Mouse (Mus musculus) gastrocnemius, adult 2 months (tissue): ENCODE measurements around the gene Arl3. TPM values are rescaled to one million over a fixed set of nuclear protein-coding genes. Genes with fewer than 3 reads are reported as not detected.

ENCODE experiments used
- DNase-seq: peaks from one replicate; pipeline ENCODE4 v3.0.0; 2022
- H3K27ac ChIP-seq: fragments of 200-600 bp; 2 replicates; pipeline ENCODE4 v1.8.1; 2022; ENCODE audit warnings: mild to moderate bottlenecking
- H3K4me3 ChIP-seq: fragments of 200-600 bp; 2 replicates; pipeline ENCODE4 v1.8.1; 2022; ENCODE audit warnings: mild to moderate bottlenecking, moderate library complexity
- CTCF ChIP-seq: fragments of 200-600 bp; IDR thresholded peaks from 2 replicates; pipeline ENCODE4 v1.8.1; 2022; ENCODE audit warnings: antibody characterized with exemption, mild to moderate bottlenecking, moderate library complexity
- intact Hi-C: fragments of 180-260 bp; cut with DNase I; formaldehyde crosslinking; loops from one replicate; pipeline ENCODE4 v1.15.1; 2025
- total RNA-seq, 2 experiments: library from RNA; stranded (reverse); gene quantifications; 2 replicates each; pipeline ENCODE4 v1.2.3; 2021

Arl3 gene
- total RNA-seq, 2 experiments from 2014 or later, result 64.0 to 67.7 TPM

DNA sequence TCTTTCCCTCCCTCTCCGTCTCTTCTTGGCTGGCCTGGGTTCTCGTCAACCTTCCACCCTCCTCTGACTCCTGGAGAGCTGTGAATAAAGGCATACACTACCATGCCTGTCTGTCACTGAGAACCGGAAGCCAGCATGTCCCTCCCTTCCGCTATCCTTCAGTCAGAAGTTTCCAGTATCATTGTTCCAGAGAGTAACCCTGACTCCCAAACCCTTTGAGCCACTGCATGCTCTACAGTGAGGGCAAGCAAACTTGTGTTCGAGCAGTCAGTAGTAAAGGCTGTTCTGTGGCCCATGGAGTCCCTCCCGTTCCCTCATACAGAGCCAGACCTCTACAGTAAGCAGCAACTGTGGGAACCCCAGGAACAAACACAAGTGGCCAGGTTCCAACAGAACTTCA lies 25.4 kb downstream of the Arl3 start:
- TF ChIP-seq CTCF, result no peak
- no peak for DNase-seq
- Histone ChIP-seq H3K4me3 (no peak overlapping the region), H3K27ac (no peak overlapping the region)
- intact Hi-C loops, result no loop called here

DNA sequence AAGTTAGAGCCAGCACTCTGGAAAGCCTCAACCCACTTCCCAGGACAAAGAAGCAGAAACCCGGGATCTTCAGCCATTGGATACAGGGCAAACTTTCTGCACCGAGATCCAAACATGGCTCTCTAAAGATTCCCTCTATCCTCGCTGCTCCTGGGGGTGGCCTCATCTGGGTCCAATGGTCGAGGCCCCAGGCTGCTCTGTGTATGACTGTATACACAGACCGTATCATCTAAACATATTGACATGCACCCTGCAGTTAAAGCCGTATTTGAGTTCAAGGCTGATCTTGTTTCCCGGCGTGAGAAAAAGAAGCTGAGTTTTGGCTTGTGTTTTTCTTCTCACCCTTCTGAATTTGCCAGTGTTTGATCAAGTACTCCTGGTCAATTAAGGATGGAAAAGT lies 30.2 kb downstream of the Arl3 start:
- DNase-seq, result no peak
- intact Hi-C loops, result no loop called here

DNA sequence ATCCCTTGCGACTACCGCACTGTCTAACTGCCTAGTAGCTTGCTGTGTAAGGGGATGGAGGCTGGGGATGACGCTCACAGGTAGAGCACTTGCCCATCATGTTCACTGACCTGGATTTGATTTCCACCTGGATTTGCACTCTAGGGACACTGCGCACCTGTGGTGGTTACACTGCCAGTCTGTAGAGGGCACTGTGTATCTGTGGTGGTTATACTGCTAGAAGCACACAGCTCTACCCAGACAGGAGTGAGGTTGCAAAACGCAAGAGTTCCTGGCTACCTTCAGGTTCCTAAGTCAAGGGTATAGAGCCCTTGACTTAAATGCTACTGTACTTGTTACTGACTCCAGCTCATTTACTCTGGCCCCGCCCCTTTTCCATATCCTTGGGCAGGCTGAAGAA lies 34.8 kb downstream of the Arl3 start:
- H3K27ac ChIP-seq, result no peak overlapping the region
- no peak for DNase-seq
- intact Hi-C loops, result no loop called here
- H3K4me3 ChIP-seq, result no peak overlapping the region
- peak; percentile 48 for TF ChIP-seq CTCF

More for the DNA sequence above, 30.2 kb downstream of the Arl3 start:
- Histone ChIP-seq H3K27ac (no peak overlapping the region), H3K4me3 (no peak overlapping the region)
- TF ChIP-seq CTCF, result no peak

DNA sequence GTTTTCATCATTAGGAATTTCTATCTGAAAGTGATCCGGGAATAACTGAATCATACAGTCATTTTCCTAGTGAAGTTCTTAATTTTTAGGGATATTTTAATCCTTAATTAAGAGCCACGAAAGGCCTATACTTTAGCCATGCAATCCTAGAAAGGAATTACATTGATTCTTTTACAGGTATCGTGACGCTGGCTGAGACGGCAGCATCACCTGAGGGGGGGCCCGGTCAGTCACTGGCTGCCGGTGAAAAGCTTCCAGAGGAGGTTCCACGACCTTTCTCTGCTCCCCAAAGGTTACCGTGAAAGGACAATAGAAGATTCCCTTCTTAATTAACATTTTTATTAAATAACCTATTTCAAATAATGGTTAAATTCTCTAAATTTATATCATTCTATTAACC lies 35.6 kb downstream of the Arl3 start:
- no peak for TF ChIP-seq CTCF
- Histone ChIP-seq H3K27ac (no peak overlapping the region), H3K4me3 (no peak overlapping the region)
- no peak for DNase-seq
- intact Hi-C loops, result no loop called here

DNA sequence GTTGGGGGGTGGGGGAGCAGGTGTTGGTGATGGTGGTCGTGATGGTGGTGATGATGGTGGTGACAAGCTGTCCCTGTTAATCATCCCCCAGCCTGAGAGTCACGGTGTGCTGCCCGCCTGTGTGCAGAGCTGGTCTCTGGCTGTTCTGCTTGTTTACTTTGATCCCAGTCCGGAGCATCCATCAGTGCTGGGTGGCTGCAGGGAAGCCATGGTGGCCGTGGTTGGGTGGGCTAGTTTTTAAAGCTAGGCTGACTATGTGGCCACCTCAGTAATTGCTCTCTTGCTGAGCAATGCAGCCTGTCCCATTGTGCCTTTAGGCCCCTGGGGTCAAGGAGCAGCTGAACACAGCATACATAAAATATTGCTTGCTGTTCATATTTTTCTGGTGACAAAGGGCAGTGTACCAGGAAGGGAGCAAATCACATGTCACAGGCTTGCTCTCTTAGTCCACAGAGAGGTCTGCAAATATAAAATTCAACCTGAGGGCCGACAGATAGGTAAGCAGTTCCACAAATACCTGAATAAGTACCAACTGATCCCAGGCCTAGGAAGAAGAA lies 38.4 kb downstream of the Arl3 start:
- no peak for TF ChIP-seq CTCF
- intact Hi-C loops, result no loop called here
- H3K4me3 ChIP-seq, result no peak overlapping the region
- no peak for DNase-seq
- H3K27ac ChIP-seq, result no peak overlapping the region

DNA sequence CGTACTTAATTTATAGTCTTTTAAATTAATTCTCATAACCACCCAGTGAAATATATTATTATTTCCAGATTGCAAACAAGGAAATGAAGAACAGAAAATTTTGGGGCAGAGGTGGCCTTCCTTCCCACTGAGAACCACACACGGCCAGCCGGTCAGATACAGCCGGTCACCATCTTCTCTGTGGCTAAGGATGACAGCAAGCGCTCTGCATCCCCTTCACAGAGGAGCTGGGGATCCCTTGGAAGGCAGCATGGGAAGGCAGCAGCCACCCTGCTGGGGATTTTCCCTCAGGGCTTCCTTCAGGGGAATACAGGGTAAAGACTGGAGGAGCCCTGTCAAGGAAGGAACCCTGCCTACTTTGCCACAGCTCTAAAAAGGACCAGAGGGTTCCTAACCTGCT lies 39.5 kb downstream of the Arl3 start:
- Histone ChIP-seq H3K4me3 (no peak overlapping the region), H3K27ac (no peak overlapping the region)
- intact Hi-C loops, result no loop called here
- no peak for DNase-seq
- TF ChIP-seq CTCF, result no peak

GRCm38 (mm10) chr19:46533066-46533465 lies 39.9 kb downstream of the Arl3 start:
- no peak for DNase-seq
- Histone ChIP-seq H3K4me3 (no peak overlapping the region), H3K27ac (no peak overlapping the region)
- intact Hi-C loops, result no loop called here
- TF ChIP-seq CTCF, result no peak

GRCm38 (mm10) chr19:46532031-46532688 lies 40.8 kb downstream of the Arl3 start:
- TF ChIP-seq CTCF, result no peak

DNA sequence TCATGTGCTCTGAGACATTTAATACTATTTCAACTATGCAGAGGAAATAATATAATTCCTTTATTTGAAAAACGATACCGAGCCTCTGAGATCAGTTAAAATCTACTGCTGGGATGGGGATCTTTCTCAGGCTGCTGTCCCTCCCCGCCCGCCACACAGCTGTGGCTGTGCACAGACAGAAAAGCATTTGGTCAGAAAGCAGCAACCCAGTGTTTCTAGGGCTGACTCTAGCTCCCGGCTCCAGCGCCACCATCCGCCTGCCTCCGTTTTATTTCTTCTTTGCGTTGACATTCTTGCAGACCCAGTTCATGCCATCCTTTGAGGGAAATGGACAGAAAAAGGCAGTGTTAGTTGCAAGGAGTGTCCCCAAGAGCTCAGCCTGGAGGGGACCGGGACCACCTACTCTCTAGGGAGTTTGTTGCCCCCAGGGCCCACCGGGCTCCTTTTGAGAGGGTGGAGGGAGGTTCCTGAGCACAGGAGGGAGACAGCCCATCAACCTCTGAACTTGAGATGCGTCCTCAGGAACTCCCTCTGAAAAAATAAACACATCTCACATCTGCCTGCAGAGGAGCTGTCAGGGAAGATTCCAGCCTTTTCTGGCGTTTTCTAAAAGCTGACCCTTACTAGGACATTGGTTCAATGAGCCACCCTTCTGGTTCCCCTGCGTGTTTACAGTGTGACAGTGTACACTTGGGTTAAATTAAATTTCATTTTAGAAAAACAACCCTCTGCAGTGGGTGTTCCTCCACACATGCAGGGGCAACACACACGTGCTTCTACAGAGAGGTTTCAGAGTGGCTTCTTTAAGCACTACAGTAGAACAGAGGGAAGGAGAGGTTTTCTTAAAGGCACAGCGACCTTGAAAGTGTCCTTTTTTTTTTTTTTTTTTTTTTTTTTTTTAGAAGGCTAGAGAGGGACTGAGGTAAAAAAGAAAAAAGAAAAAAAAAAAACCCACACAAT lies 41.6 kb downstream of the Arl3 start:
- Histone ChIP-seq H3K27ac (peak overlapping the region; percentile 58; the same call in 1 of the 2 replicates), H3K4me3 (peak overlapping the region; percentile 9; the same call in 1 of the 2 replicates)
- intact Hi-C loops, result no loop called here
- no peak; the same call in 1 of the 2 replicates for TF ChIP-seq CTCF
- DNase-seq, result no peak

More at GRCm38 (mm10) chr19:46532031-46532688, 40.8 kb downstream of the Arl3 start:
- DNase-seq, result no peak
- H3K27ac ChIP-seq, result peak overlapping the region; percentile 24; the same call in 1 of the 2 replicates
- no peak overlapping the region for H3K4me3 ChIP-seq
- intact Hi-C loops, result no loop called here

GRCm38 (mm10) chr19:46530449-46530990 lies 42.5 kb downstream of the Arl3 start:
- DNase-seq, result no peak
- intact Hi-C loops, result no loop called here
- Histone ChIP-seq H3K27ac (peak overlapping the region; percentile 58; the same call in 1 of the 2 replicates), H3K4me3 (no peak overlapping the region)
- no peak for TF ChIP-seq CTCF

GRCm38 (mm10) chr19:46529601-46530448 lies 43.2 kb downstream of the Arl3 start:
- Histone ChIP-seq H3K27ac (peak overlapping the region; percentile 78), H3K4me3 (no peak overlapping the region)
- TF ChIP-seq CTCF, result no peak
- intact Hi-C loops, result no loop called here
- DNase-seq, result no peak
